Mouse (Mus musculus): ENCODE measurements around the gene Map2. TPM values are rescaled to one million over a fixed set of nuclear protein-coding genes. Genes with fewer than 3 reads are reported as not detected.

Map2 gene
- polyA plus RNA-seq (2017; shearing (Covaris generic)): 1 to 10 TPM; 2.2 to 2.4 TPM

GRCm38 (mm10) chr1:66175041-66175665 is at the start of gene Map2:
Gene Map2 (plus strand): TSS chr1:66175273.

GRCm38 (mm10) chr1:66467821-66468703 is 293.0 kb downstream of the Map2 start, which contains the start of gene Unc80:
Gene Unc80 (plus strand): TSS chr1:66468367.

Other genes starting within 250 kb of the Map2 start
- gene Crygf, start 248.8 kb upstream of the Map2 start, polyA plus RNA-seq (2017; shearing (Covaris generic)): not detected